Mouse (Mus musculus) lung, embryonic 16.5 days (tissue): ENCODE results near the gene Unc50. TPM values are rescaled to one million over a fixed set of nuclear protein-coding genes. Genes with fewer than 3 reads are reported as not detected.
A peak's percentile ranks its signal among the peaks of the same experiment; 100 is the strongest.

Experiments
- ATAC-seq: fragments of 200-750 bp; cut with Nextera tagmentation; 2 replicates; pipeline ENCODE4 v1.8.0; 2017; ENCODE audit warnings: low read depth, mild to moderate bottlenecking, moderate library complexity
- H3K27ac ChIP-seq: fragments of 300-500 bp; sonication (generic); 2 replicates; pipeline ENCODE4 v1.5.1; 2014; ENCODE audit warnings: mild to moderate bottlenecking, control low read depth, low read length
- H3K27me3 ChIP-seq: fragments of 300-500 bp; sonication (generic); 2 replicates; pipeline ENCODE4 v1.6.1; 2014; ENCODE audit warnings: low read depth, low read length, mixed read lengths; ENCODE audit not compliant: control insufficient read depth, insufficient read depth
- H3K36me3 ChIP-seq: fragments of 300-500 bp; sonication (generic); 2 replicates; pipeline ENCODE4 v1.6.1; 2014; ENCODE audit warnings: low read length; ENCODE audit not compliant: control insufficient read depth, insufficient read depth
- H3K4me1 ChIP-seq: fragments of 300-500 bp; sonication (generic); replicated peaks from 2 replicates; pipeline ENCODE4 v1.6.1; 2014; ENCODE audit warnings: low read length, mixed read lengths; ENCODE audit not compliant: control insufficient read depth, insufficient read depth
- H3K4me2 ChIP-seq: fragments of 300-500 bp; sonication (generic); 2 replicates; pipeline ENCODE4 v1.6.1; 2014; ENCODE audit warnings: low read depth, low read length, control low read depth
- H3K4me3 ChIP-seq: fragments of 300-500 bp; sonication (generic); 2 replicates; pipeline ENCODE4 v1.5.1; 2014; ENCODE audit warnings: mild to moderate bottlenecking, low read length, control low read depth
- H3K9ac ChIP-seq: fragments of 300-500 bp; sonication (generic); 2 replicates; pipeline ENCODE4 v1.6.1; 2014; ENCODE audit warnings: low read length, control low read depth
- H3K9me3 ChIP-seq: fragments of 300-500 bp; sonication (generic); 2 replicates; pipeline ENCODE4 v1.6.1; 2016; ENCODE audit warnings: low read length; ENCODE audit not compliant: control insufficient read depth
- WGBS: fragments of 180-500 bp; shearing (Covaris S2); extraction: QIAGEN DNeasy Blood & Tissue Kit; methylation state at CpG from one replicate; pipeline ENCODE4 v1.1.7; 2014; 5-methylcytosine and 5-hydroxymethylcytosine counted together
- polyA plus RNA-seq: library from polyadenylated mRNA; unstranded; fragments of >200 nt; fragmentation: Nextera tagmentation; extraction: Ambion mirVana; gene quantifications from 2 replicates; pipeline ENCODE4 v1.2.1, GENCODE M21; 2015

The Unc50 gene
- polyA plus RNA-seq, 1 experiment from 2014 or later: 133 TPM

DNA sequence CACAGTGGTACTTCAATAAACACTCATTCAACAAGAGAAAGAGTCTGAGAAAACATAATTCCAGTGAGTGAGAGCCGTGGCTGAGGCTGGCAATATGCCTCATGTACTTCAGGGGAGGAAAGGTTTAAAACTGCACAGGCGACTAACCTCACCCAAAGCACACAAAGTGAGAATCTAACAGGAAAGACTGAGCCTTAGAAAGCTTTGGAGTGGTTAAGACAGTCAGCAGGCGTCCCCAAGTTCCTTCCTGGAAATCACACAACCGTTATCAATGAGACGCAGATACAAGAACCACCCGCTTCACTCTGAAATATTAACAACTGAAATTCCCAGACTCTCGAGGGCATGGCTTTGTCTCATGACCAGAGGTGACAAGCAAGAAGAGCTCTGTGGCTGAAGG, 48.5 kb downstream of the Unc50 start:
- Histone ChIP-seq H3K36me3 (no peaks in the 10 kb centered on the region), H3K4me1 (peaks cover 15% of the 10 kb centered on the region), H3K4me3 (peak overlapping the region; percentile 29; the same call in 1 of the 2 replicates), H3K27me3 (no peaks in the 10 kb centered on the region), H3K27ac (peak overlapping the region; percentile 29), H3K9ac (no peak overlapping the region), H3K9me3 (no peaks in the 10 kb centered on the region), H3K4me2 (peak overlapping the region; percentile 45)
- 14% methylated on average over 7 of the region's 7 CpGs for WGBS
- peak; percentile 34; the same call in 1 of the 2 replicates for ATAC-seq

DNA sequence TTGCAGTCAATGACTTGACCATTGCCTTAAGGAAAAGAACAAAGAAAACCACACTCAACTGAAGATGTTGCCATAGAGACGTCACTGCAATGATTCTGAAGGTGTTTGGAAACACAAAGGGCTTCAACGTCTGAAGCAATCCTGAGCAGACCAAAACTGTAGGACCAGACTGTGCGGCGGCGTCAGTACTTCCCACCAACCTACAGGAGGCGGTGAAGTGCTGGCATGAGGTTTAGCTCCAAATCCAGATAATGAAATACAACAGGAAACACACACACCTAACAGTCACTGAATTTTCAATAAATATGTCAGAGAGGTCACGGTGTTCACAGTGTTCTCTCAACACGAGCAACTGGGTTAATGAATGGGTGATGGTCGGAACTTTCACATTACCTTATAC, 49.1 kb downstream of the Unc50 start:
- no peaks in the 10 kb centered on the region for H3K9me3 ChIP-seq
- no peak overlapping the region for H3K4me2 ChIP-seq
- no peak overlapping the region for H3K4me3 ChIP-seq
- 67% methylated on average over 9 of the region's 9 CpGs for WGBS
- H3K36me3 ChIP-seq: no peaks in the 10 kb centered on the region
- H3K9ac ChIP-seq: no peak overlapping the region
- peak overlapping the region; percentile 29 for H3K27ac ChIP-seq
- peaks cover 15% of the 10 kb centered on the region for H3K4me1 ChIP-seq
- ATAC-seq: no peak
- no peaks in the 10 kb centered on the region for H3K27me3 ChIP-seq

DNA sequence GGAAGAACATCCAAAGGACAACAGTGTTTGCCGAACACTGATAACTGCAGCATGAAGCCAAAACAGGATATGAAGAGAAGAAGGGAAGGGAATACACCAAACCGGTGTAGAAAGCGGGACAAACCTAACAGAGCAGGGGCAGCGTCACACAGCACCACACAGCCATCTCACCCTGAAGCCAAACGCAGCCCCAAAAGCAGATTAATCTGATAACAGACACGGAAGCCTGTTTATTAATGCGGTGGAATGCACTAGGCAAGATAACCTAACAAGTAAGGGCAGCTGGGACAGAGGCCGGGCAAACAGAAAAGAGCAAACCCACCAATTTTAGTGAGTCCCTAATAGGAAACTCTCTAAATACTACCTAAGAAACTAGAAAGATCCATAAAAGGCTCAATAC, 49.8 kb downstream of the Unc50 start:
- Histone ChIP-seq H3K27ac (no peak overlapping the region), H3K27me3 (no peaks in the 10 kb centered on the region), H3K36me3 (no peaks in the 10 kb centered on the region), H3K9me3 (no peaks in the 10 kb centered on the region), H3K4me3 (no peak overlapping the region), H3K4me2 (no peak overlapping the region), H3K4me1 (peaks cover 15% of the 10 kb centered on the region), H3K9ac (no peak overlapping the region)
- 59% methylated on average over 8 of the region's 8 CpGs for WGBS
- no peak for ATAC-seq

DNA sequence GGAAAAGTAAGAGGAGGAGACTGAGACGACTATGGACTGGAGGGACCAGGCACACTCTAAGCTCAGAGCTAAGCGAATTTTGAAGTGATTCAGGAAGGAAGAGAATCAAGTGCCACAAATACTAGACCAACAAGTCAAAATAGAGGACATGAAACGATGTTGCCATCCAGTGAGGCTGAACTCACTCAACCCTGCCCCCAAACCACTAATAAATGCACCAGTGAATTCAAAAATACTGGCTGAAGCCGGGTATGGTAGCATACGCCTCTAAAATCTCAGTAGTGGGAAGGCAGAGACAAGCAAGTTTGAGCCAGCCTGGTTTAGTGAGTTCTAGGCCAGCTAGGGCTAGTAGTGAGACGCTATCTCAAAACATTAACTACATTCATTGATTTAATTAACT, 50.8 kb downstream of the Unc50 start:
- H3K4me3 ChIP-seq: no peak overlapping the region
- no peaks in the 10 kb centered on the region for H3K36me3 ChIP-seq
- H3K9me3 ChIP-seq: no peaks in the 10 kb centered on the region
- no peak overlapping the region for H3K9ac ChIP-seq
- no peak for ATAC-seq
- H3K27me3 ChIP-seq: no peaks in the 10 kb centered on the region
- H3K27ac ChIP-seq: no peak overlapping the region
- WGBS: 77% methylated on average over 6 of the region's 6 CpGs
- no peak overlapping the region for H3K4me2 ChIP-seq
- H3K4me1 ChIP-seq: peaks cover 15% of the 10 kb centered on the region

DNA sequence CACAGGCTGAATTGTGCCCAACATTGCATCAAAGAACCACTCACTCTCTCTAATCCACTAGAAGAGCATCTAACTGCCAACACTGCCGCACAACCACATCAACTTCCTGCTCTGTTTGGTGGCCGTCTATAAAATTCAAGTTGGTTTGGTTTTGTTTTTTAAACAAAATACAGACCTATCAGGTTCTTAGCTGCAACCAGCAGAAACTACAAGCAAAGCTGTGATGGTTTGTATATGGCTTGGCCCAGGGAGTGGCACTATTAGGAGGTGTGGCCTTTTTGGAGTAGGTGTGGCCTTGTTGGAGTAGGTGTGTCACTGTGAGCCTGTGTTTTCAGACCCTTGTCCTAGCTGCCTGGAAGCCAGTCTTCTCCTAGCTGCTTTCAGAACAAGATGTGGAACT, 51.4 kb downstream of the Unc50 start:
- Histone ChIP-seq H3K4me1 (peaks cover 15% of the 10 kb centered on the region), H3K9ac (no peak overlapping the region), H3K27me3 (no peaks in the 10 kb centered on the region), H3K4me2 (no peak overlapping the region), H3K4me3 (no peak overlapping the region), H3K36me3 (no peaks in the 10 kb centered on the region), H3K27ac (no peak overlapping the region), H3K9me3 (no peaks in the 10 kb centered on the region)
- 74% methylated on average over 2 of the region's 2 CpGs for WGBS
- no peak for ATAC-seq

DNA sequence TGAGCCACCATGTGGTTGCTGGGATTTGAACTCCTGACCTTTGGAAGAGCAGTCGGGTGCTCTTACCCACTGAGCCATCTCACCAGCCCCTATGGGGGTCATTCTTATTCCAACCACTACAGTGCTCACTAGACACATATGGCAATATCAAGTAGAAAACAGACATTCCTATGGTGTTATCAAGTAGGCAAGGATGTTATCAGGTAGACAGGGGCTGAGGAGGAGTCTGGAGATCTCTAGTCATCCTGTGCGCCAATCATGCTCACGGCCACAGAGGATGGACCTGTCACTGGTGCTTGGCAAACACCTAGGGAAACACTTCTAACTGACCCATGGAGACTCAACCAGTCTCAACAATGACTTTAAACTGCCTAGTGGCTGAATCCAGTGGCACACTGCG, 54.7 kb downstream of the Unc50 start:
- Histone ChIP-seq H3K27ac (no peak overlapping the region), H3K27me3 (no peaks in the 10 kb centered on the region), H3K4me1 (no peaks in the 10 kb centered on the region), H3K4me3 (no peak overlapping the region), H3K4me2 (no peak overlapping the region), H3K36me3 (no peaks in the 10 kb centered on the region), H3K9me3 (no peaks in the 10 kb centered on the region), H3K9ac (no peak overlapping the region)
- WGBS: 85% methylated on average over 4 of the region's 4 CpGs
- no peak for ATAC-seq

DNA sequence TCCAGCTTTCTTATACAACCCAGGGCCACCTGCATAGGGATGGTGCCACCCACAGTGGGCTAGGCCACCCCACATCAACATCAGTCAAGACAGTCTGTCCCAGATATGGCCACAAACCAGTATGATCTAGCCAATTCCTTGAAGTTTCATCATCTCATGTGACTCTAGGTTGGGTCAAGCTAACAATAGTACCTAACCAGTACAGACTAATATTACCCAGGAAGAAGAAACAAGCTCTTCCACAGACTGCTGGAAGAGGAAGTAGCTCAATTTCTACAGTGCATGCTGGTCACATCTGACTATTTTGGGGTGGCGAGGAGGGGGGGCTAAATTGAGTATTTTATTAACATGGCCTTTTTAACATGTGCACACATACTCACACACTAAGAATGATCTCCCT, 56.5 kb downstream of the Unc50 start:
- Histone ChIP-seq H3K4me3 (no peak overlapping the region), H3K9me3 (no peaks in the 10 kb centered on the region), H3K4me2 (no peak overlapping the region), H3K27me3 (no peaks in the 10 kb centered on the region), H3K27ac (no peak overlapping the region), H3K4me1 (no peaks in the 10 kb centered on the region), H3K9ac (no peak overlapping the region), H3K36me3 (no peaks in the 10 kb centered on the region)
- ATAC-seq: no peak
- WGBS: 96% methylated on average over 1 of the region's 1 CpGs

DNA sequence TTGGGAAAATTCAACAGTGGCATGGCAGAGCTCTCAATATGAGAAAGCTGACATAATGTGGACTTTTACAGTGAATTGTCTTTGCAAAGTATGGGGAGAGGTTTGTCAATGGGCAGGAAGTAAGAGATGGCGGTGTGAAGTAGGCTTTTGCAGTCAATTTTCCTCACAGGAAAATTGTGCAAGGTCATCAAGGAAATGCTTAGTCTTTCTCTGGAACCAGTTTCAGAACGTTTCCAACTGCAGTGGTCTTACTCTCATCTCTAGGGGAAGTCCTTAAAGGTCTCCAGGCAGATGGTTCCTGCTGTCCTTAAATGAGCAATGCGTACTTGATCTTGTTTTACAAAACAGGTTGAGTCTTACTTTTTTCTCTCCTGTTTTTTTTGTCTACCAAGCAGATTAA, 57.1 kb downstream of the Unc50 start:
- Histone ChIP-seq H3K9ac (no peak overlapping the region), H3K27me3 (no peaks in the 10 kb centered on the region), H3K9me3 (no peaks in the 10 kb centered on the region), H3K27ac (no peak overlapping the region), H3K36me3 (no peaks in the 10 kb centered on the region), H3K4me2 (no peak overlapping the region), H3K4me3 (no peak overlapping the region), H3K4me1 (no peaks in the 10 kb centered on the region)
- ATAC-seq: no peak
- 71% methylated on average over 3 of the region's 3 CpGs for WGBS

DNA sequence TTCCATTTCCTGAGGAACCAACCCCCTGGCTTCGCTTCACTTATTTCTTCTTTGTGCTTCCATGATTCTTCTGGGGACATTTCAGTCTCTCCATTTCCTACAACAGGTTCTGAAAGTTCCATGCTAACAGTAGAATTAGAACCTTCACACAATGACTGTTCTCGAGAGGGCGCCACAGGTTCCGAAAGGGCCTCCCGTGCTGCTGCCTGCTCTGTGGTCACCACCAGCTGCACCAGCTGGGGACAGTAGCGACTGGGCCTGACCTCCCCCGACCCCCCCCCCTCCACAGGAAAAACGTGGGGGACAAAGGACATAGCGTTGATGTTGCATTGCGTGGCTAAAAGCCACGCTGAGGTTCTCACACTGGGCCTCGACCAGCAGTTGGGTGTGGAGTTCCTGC, 58.6 kb downstream of the Unc50 start:
- no peak overlapping the region for H3K9ac ChIP-seq
- no peaks in the 10 kb centered on the region for H3K4me1 ChIP-seq
- no peaks in the 10 kb centered on the region for H3K9me3 ChIP-seq
- 83% methylated on average over 12 of the region's 12 CpGs for WGBS
- no peak for ATAC-seq
- H3K4me3 ChIP-seq: no peak overlapping the region
- H3K36me3 ChIP-seq: no peaks in the 10 kb centered on the region
- no peak overlapping the region for H3K27ac ChIP-seq
- no peak overlapping the region for H3K4me2 ChIP-seq
- H3K27me3 ChIP-seq: no peaks in the 10 kb centered on the region
